Comparison of ENCODE assay signal across 9 mouse cellular contexts in genomic region chr17:71965733-71966606, GRCm38 (mm10).
A peak's percentile ranks its signal among the peaks of the same experiment; 100 is the strongest.
DNase-seq lines count a peak whose midpoint lies in the region; ATAC-seq and TF ChIP-seq lines count a peak whose summit lies in the region.
"Had no signal": no experiment of that assay in that cellular context is flagged by ENCODE, and none has a peak within 500 bp of the region (broad histone marks: within the 10 kb centered on the region; RNA-seq: fewer than 3 reads in every experiment).

No protein-coding gene starts in this region.

- no peaks in the 10 kb centered on the region for H3K4me1 ChIP-seq in liver, embryonic 14.5 days (replicated peaks; ENCODE audit: control insufficient read depth in 2 of 2, insufficient read depth in 2 of 2, low read length in 1 of 2)

- H3K9me3 ChIP-seq in liver, embryonic 14.5 days (ENCODE audit: control insufficient read depth, low read length): no peaks in the 10 kb centered on the region
- H3K9me3 ChIP-seq: limb, embryonic 12.5 days had no signal

- TF ChIP-seq CTCF in liver, embryonic 14.5 days (IDR thresholded peaks at IDR 0.05; ENCODE audit: low read depth): peak; percentile 32

- intact Hi-C loops in heart, postnatal 14 days (cut with DNase I): loop anchor here (2.0 to 10.0 kb wide), 4 partner anchors 277 to 815 kb away; partner anchors contain the start of gene Alk

- no peak for TF ChIP-seq POLR2A in myocyte (IDR thresholded peaks at IDR 0.05; ENCODE audit: insufficient read length, low read depth)

- ATAC-seq in liver, embryonic 14.5 days (ENCODE audit: insufficient read depth): no peak
- ATAC-seq in common myeloid progenitor, adult 5-6 weeks (replicated peaks; ENCODE audit: low read depth, poor library complexity, severe bottlenecking): peak; percentile 67

- DNase-seq in liver, embryonic 14.5 days (ENCODE audit: low read depth in 3 of 3, low spot score in 3 of 3): no peak
- no peak for DNase-seq in liver
- peak; percentile 35 to 59 for DNase-seq in adrenal gland, adult (ENCODE audit: inconsistent age in 2 of 2, low spot score in 1 of 2)
- peak; percentile 36 to 57 for DNase-seq in heart, postnatal 14 days
- DNase-seq in layer of hippocampus, postnatal 10 days (ENCODE audit: low spot score in 2 of 2): peak; percentile 75 to 84
- peak; percentile 25 to 31 for DNase-seq in urinary bladder, postnatal 36 days (ENCODE audit: low spot score in 2 of 2)

- H3K4me3 ChIP-seq in liver, embryonic 14.5 days (ENCODE audit: insufficient read depth in 1 of 2, low read depth in 2 of 2, low read length in 2 of 2): no peak overlapping the region
- no peak overlapping the region for H3K4me3 ChIP-seq in myocyte
- H3K4me3 ChIP-seq: limb, embryonic 12.5 days had no signal

- no peaks in the 10 kb centered on the region for H3K79me2 ChIP-seq in myocyte (ENCODE audit: control insufficient read depth, insufficient read depth)

- no peaks in the 10 kb centered on the region for H3K27me3 ChIP-seq in liver, embryonic 14.5 days (ENCODE audit: control insufficient read depth, insufficient read depth, low read length)
- H3K27me3 ChIP-seq in myocyte (ENCODE audit: control insufficient read depth, insufficient read depth, insufficient read length): no peaks in the 10 kb centered on the region

- no peaks in the 10 kb centered on the region for H3K36me3 ChIP-seq in liver, embryonic 14.5 days (replicated peaks; ENCODE audit: control insufficient read depth, insufficient read depth, low read depth)
- H3K36me3 ChIP-seq in myocyte (ENCODE audit: control insufficient read depth, insufficient read depth): no peaks in the 10 kb centered on the region
- H3K36me3 ChIP-seq: limb, embryonic 12.5 days had no signal

- WGBS in liver, embryonic 14.5 days (ENCODE audit: insufficient replicate concordance): 39% methylated on average over 9 of the region's 9 CpGs

- H3K4me2 ChIP-seq in liver, embryonic 14.5 days (ENCODE audit: low read depth): no peak overlapping the region
- no peak overlapping the region for H3K4me2 ChIP-seq in myocyte (ENCODE audit: low read depth)
- H3K4me2 ChIP-seq: limb, embryonic 12.5 days had no signal

- H3K9ac ChIP-seq in liver, embryonic 14.5 days (replicated peaks): no peak overlapping the region
- H3K9ac ChIP-seq: limb, embryonic 12.5 days had no signal

- no peak overlapping the region for H3K27ac ChIP-seq in liver, embryonic 14.5 days
- H3K27ac ChIP-seq: limb, embryonic 12.5 days had no signal

- TF ChIP-seq EP300 in liver, embryonic 14.5 days (IDR thresholded peaks at IDR 0.05; ENCODE audit: low read depth): no peak

- H3ac ChIP-seq in myocyte (ENCODE audit: control insufficient read depth, insufficient read length): no peak overlapping the region

TF ChIP-seq in myocyte, 11 proteins besides CTCF, POLR2A, EP300 and RAD21:
- TF ChIP-seq POLR2AphosphoS2 (IDR thresholded peaks at IDR 0.05; ENCODE audit: insufficient read length, low read depth): no peak
- TF ChIP-seq REST (IDR thresholded peaks at IDR 0.05; ENCODE audit: insufficient read depth, insufficient read length): no peak
- no peak for TF ChIP-seq MAX (IDR thresholded peaks at IDR 0.05; ENCODE audit: low read depth)
- no peak for TF ChIP-seq E2F4 (IDR thresholded peaks at IDR 0.05; ENCODE audit: insufficient read depth)
- no peak for TF ChIP-seq TCF3 (IDR thresholded peaks at IDR 0.05; ENCODE audit: insufficient read length, low read depth)
- TF ChIP-seq SRF (IDR thresholded peaks at IDR 0.05; ENCODE audit: control insufficient read depth, insufficient read length, low read depth): no peak
- no peak for TF ChIP-seq CEBPB (IDR thresholded peaks at IDR 0.05; ENCODE audit: insufficient read depth, poor library complexity, severe bottlenecking)
- no peak for TF ChIP-seq TCF12 (IDR thresholded peaks at IDR 0.05; ENCODE audit: insufficient read depth, poor library complexity, severe bottlenecking)
- TF ChIP-seq USF1 (IDR thresholded peaks at IDR 0.05; ENCODE audit: low read depth): no peak
- TF ChIP-seq MYOD1 (IDR thresholded peaks at IDR 0.05; ENCODE audit: control insufficient read depth in 1 of 3, insufficient read length in 2 of 3, low read depth in 2 of 3): peak; percentile 14 to 77 (median 69)
- TF ChIP-seq MYOG (IDR thresholded peaks at IDR 0.05; ENCODE audit: control insufficient read depth in 1 of 3, insufficient read depth in 1 of 3, insufficient read length in 2 of 3, low read depth in 2 of 3): peak in 2 of 3 experiments; percentile 23 to 86

Comparison
In these comparisons a context has a peak if more than half of its experiments do, and no peak if none do; other contexts are left out.
1. DNase-seq: peak in adrenal gland, adult (2 of 2), heart, postnatal 14 days (2 of 2), layer of hippocampus, postnatal 10 days (2 of 2) and urinary bladder, postnatal 36 days (2 of 2); none in liver, embryonic 14.5 days (0 of 3) and liver (single experiment).